Mouse (Mus musculus) spleen, postnatal 36 days (tissue): ENCODE measurements at regions not wholly inside any gene's neighbourhood (a gene's known extent, or its start where the extent isn't known, plus 50 kb on each side); places are given as distances from the start of the nearest gene placed in this dataset.

ENCODE experiments used
- DNase-seq, 2 experiments: peaks; one replicate each; pipeline ENCODE4 v3.0.0; 2022; ENCODE audit warnings: low spot score in 2 of 2, mixed read lengths in 1 of 2

- no peak for DNase-seq
These were observed 263.5 kb upstream of the Ptger4 start for GRCm38 (mm10) chr15:5507545-5507913.

DNA sequence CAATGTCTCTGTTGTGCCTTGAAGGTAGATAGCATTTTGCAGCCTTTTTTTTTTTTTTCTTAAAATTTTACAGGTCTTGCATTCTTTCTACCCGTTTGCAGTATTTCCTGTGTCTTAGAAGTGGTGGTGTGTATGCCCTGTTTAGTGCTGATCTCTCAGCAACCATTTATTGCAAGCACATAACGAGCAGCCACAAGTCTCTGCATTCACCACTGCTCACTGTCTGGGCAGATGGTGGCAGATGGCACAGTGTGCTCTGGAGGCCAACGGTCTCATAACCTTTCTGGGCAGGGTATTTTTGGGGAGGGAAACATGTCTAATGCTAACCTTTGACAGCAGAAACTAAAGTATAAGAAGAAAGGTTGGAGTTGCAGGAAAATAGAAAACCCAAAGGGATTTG is 266.1 kb upstream of the Ptger4 start:
- no peak for DNase-seq

DNA sequence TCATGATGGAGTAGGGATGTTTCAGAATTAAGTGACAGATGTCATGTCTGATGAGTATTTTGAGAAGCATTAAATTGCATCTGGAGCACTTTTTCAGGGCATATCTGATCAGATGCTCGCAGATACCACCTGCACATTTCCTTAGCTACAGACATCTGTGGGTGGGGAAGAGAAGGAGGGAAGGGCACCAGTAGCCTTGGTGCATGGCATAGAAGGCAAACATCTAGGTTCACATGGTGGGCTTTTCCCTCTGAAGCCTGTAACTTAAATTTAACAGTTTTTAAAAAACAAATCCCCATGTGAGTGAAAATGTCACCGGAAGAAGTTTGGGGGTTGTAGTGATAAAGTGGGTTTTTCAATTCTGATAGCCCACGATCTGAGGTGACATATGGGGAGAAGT is 267.1 kb upstream of the Ptger4 start:
- DNase-seq = no peak

GRCm38 (mm10) chr15:5512546-5512945 is 268.6 kb upstream of the Ptger4 start:
- DNase-seq = no peak

DNA sequence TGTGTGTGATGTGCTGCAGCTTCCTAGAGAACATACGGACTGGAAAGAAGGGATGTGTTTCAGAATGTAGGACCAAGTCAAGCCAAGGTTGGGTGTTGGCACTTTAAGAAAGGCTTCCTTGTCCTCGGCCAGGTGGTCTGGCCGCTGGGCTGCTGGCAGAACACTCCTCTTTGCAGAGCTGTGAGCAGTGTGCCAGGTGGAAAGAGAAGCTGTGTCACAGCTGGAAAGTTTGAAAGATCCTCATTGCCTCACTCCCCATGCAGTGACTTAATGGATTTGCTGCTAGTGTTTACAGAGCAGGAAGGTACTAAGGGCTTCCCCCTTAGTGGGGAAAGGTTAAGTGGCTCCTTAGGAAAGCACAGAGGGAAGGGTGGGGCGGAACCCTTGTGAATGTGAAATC is 269.2 kb upstream of the Ptger4 start:
- DNase-seq = no peak

GRCm38 (mm10) chr15:5514217-5514616 is 270.2 kb upstream of the Ptger4 start:
- peak in 1 of 2 experiments; percentile 24 for DNase-seq

DNA sequence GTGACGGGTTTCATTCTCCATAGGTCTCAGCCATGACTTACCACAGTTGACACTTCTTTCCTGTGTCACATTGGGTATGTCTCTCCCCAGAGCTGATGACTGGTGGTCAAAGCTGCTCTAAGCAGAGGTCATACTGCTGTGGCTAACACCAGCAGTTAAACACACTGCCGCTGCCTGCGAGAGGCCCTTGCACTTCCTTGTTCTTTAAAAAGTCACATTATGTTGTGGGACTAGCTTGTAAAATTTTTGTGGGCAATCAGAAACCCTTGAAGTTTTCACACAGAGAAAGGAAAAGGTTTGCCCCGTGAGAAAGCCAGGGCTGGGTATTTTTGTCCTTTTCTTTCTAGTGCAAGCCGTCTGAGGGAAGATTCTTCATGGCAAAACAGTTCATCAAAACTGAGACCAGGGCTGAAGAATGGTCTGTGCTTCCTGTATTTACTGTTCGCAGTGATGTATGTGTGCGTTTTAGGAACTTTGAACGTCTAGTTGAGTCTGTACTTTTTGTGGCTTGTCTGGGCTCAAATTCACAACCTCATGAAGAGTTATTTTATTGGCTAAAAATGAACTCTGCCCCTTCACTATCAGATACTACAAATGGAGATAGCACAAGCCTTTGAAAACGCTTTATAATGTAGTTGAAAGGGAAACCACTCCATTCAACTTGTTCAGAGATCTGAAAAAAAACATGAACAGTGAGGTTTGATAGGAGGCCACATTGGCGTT is 273.4 kb upstream of the Ptger4 start:
- DNase-seq = peak; percentile 26 to 40

DNA sequence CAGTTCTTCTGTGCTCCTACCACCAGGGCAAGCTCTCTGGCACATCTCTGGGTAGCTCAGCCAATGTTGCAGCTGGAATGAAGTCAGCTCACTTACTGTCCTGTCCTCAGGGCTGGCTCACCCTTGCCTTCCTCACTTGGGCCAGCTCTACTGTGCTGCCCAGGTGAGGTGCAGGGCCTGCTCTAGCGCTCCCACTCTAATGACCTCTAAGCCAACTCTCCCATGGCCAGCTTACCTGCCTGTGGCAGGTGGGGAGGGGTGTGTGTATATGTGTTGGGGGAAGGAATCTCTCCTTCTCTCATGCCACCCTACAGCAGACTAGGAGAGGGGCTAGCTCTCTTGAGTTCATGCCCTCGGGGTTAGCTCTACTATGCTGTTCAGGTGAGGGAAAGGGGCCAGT is 275.6 kb upstream of the Ptger4 start:
- no peak for DNase-seq

GRCm38 (mm10) chr15:5519997-5520396 is 276.0 kb upstream of the Ptger4 start:
- no peak for DNase-seq

GRCm38 (mm10) chr15:5528619-5529018 is 284.6 kb upstream of the Ptger4 start:
- no peak for DNase-seq

- no peak for DNase-seq
These were observed 289.7 kb upstream of the Ptger4 start for GRCm38 (mm10) chr15:5533656-5534055.

DNA sequence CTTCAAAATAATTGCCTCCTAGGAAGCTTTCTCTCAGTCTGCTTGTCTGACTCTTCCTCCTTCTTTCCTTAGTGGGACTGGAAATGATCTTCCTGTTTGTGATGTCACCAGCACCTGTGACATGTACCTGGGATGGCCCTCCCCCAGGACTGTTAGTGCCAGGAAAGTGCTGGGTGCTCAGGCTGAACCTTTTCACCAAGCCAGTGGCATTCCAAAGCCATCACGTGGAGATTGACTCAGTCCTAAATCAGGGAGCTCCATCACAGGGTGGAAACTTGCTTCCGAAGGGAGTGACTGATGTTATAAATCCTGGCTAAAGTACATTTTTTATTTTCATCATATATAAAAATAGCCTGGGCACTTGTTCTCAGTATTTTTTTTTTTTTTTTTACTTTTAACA is 293.4 kb upstream of the Ptger4 start:
- DNase-seq = no peak

DNA sequence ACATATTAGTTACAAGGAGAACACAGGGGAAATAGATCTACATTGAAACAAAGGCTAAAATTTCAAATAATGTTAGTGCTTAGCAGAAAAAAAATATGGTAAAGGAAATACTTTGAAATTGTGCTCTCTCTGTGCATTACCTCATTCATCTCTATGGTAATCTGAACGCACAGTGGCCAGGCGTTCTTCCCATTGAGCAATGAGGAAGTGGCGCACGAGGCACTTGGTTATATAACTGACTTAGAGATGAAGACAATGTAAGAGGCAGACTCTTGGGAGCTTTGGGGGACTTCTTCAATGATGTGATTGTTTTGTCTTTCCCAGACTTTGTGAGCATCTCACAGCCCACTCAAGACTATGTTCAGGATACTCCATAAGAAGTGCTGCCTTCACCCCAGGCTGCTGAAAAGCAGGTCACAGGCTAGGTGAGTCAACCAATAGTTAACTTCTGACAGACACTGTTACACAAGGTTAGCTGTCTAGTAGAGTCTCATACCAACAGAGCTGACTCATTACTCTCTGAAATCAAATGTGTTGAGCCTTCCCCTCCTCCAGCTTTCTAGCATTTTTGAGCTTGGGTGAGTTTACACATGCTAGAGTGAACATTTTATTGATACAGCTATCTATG is 295.4 kb upstream of the Ptger4 start:
- DNase-seq = peak; percentile 11 to 28

DNA sequence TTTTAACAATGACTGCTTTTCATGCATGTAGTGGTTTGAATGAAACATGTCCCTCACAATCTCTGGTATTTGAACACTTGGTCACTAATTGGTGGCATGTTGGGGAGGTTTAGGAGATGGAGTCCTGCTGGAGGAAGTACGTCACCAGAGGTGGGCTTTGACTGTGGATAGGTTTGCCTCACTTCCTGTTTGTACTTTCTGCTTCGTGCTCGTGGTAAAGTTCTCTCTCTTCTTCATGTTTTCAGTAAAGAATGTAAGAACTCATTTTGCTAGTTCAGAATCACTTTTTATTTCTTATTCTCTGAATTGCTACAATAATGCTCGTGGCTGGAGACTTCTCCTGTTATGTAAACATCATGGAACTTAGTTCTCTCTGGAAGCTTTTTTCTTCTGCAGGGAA is 310.5 kb upstream of the Ptger4 start:
- DNase-seq = no peak

- no peak for DNase-seq
These were observed 310.9 kb upstream of the Ptger4 start for GRCm38 (mm10) chr15:5554926-5555325.

DNA sequence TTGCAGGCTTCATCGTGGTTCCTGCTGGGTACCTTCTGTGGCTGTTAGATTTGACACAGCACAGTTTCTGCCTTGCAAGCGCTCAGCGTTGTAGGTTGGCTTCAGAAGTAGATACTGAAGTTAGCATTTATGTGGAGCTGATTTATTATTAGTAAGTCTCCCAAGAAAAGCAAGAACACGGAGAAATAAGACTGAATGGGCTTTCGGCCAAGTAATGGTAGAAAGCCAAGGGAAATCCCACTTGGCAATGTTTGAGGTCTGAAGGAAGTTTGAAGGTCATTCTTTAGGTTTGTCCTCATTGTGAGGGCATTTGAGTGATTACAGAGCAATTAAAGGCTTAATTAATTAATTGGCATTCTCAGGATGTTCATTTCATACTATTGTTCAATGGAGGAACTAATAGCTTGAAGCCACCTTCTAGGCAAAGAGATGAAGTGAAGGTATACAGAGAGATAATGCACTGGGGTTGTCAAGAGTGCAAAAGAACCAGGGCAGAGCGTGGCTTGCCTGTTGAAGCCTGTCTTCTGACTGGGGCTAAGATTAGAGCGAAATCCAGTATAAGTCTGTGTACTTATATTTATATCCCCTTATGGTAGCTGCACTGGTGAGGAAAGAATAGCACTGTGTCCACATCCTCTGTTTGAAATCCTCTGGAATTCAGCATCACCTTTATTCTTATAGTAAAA is 311.5 kb upstream of the Ptger4 start:
- no peak for DNase-seq

DNA sequence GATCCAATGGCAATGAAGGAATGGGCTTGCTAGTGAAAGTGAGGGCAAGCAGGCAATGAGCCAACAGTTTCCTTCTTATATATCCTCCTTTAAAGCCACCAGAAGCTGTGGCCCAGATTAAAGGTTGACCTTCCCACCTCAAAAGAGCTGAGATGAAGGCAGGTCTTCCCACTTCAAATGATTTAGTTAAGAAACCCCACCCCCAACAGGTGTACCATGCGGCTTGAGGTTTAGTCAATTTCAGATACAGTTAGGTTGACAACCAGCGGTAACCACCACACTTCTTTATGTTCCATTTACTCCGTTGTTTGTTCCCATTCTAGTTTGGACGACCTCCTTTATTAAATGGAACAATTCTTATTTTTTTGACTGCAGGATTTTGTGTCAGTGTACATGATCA is 317.8 kb upstream of the Ptger4 start:
- no peak for DNase-seq

DNA sequence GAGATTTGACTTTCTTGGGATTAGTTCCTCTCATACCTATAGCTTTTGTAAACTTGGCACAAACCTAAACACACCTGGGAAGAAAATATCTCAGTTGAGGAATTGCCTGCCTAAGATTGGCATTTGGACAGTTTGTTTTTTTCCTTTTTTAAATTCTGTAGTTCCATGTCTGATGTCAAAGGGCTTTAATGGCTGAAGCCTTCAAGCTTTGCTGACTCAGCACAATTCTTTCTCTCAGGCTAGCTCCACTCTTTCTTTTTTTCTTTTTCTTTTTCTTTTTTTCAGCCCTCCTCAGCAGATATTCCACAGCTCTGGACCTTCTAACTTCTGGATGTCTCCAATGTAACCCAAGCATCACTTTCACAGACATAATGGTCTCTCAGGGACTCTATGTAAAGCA is 330.4 kb upstream of the Ptger4 start:
- DNase-seq = no peak

DNA sequence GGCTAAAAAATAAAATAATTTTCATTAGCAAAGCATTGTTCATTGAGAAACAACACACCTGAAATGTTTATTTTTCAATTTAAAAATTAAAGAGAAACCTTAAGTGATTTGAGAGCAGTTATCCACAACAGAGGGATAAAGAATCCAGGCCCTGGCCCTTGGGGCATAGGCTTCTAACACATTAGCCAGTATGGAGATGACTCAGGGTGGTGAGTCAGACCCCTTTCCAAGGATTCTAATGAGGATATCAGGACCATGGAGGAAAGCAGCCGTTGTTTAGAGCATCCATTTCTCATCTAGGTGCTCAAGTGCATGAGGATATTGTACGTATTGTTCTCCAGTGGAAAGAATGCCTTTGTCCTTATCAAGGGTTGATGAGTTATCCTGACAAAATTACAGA is 335.6 kb upstream of the Ptger4 start:
- DNase-seq = no peak

GRCm38 (mm10) chr15:5580416-5580815 is 336.4 kb upstream of the Ptger4 start:
- DNase-seq = no peak

GRCm38 (mm10) chr15:5584381-5584780 is 340.4 kb upstream of the Ptger4 start:
- no peak for DNase-seq

GRCm38 (mm10) chr15:5604732-5605266 is 360.8 kb upstream of the Ptger4 start:
- no peak for DNase-seq

- DNase-seq = peak; percentile 22 to 48
These were observed 363.5 kb upstream of the Ptger4 start for GRCm38 (mm10) chr15:5607533-5607932.
